Mouse (Mus musculus) neural tube, embryonic 10.5 days (tissue): ENCODE measurements around the gene Wdr5b.
"Not testable (repeated sequence)": the region's sequence is repeated elsewhere in the genome, so short reads cannot be mapped to it uniquely, and the experiment has no call there.

Source experiments
- DNase-seq: peaks from one replicate; pipeline ENCODE4 v3.0.0-alpha.2; 2017; ENCODE audit warnings: low spot score; ENCODE audit errors: extremely low spot score

Gene Wdr5b

DNA sequence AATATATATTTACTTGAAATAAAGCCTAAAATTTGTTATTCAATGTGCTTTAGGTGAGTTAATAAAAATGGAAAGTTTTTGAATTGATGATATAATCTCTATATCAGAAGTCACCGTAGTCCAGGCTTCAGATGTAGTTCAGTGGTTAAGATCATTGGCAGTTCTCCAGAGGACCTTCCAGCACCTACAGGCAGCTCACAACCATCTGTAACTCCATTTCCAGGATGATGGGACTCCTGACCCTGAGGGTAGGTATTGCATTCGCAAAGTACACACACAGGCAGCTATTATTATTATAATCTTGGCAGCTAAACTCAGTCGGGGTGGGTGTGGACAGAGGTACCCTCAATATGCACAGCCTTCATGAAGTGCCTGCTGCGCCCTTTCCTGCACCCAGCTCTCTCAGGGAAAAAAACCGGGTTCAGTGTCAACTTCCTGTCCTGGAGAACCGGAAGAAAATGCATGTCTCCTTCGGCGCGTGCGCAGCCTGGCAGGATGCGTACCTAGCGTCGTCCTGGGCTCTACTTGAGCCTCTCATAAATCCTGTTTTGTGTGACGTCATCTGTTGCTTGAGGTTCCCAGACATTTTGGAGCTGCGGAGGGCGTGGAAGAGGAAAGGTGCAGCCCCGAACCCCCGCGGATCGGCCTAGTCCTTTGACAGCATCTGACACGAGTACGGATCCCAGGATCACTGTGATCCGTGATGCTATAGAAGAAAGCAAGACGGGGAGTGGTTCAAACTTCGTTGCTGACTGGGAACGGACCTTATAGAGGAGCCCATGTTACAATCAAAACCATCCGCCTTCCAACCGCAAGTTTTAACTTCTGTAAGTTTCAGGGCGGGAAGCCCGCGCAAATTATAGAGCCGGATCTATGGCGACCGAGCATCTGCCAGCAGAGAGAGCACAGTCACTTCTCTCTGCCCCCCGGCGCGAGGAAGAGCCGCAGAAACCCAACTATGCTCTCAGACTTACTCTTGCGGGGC, at the start of gene Wdr5b:
Gene Wdr5b (plus strand): TSS at position 551 of the 985 bp plus-strand sequence.
- DNase-seq: peak; percentile 77

DNA sequence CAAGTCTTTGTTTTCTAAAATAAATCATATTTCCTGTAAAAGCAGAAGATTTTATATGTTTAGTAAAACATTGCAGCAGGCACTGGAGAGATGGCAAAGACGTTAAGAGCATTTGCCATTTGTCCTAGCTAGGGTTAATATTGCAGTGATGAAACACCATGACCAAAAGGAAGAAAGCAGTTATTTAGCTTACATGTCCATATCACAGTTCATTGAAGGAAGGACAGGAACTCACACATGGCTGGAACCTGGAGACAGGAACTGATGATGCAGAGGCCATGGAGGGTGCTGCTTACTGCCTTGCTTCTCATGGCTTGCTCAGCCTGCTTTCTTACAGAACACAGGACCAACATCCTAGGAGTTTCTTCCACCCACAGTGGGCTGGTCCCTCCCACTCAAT, 48.6 kb upstream of the Wdr5b start:
- DNase-seq: no peak

DNA sequence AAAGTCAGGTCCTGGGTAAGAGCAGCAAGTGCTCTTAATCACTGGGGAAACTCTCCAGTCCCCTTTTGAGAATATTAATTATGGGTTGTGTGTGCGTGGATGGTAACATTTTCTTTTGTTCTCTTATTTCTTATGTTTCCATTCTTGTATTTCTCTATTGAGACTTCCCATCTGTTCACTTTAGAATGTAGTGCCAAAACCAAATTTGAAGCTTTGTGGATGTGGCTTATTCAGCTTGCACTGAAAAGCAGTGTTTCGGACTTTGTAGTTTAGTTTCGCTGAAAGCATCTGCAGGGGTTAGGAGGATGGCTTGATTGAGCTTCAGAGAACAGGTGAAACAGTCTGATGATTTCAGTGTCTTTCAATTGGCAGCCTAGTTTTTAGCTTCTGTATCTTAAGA, 47.7 kb upstream of the Wdr5b start:
- DNase-seq: no peak

DNA sequence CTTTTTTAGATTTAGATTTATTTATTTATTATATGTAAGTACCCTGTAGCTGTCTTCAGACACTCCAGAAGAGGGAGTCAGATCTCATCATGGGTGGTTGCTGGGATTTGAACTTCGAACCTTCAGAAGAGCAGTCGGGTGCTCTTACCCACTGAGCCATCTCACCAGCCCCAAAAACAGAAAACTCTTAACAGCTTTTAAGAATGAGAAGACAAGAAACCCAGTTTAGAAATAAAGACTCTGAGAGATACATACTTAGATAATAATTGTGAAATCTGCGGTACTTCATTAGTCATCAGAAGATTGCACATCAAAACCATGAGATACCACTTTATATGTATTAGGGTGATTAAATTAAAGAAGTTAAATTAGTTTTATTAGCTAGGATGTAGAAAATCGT, 42.1 kb upstream of the Wdr5b start:
- not testable (repeated sequence) for DNase-seq

DNA sequence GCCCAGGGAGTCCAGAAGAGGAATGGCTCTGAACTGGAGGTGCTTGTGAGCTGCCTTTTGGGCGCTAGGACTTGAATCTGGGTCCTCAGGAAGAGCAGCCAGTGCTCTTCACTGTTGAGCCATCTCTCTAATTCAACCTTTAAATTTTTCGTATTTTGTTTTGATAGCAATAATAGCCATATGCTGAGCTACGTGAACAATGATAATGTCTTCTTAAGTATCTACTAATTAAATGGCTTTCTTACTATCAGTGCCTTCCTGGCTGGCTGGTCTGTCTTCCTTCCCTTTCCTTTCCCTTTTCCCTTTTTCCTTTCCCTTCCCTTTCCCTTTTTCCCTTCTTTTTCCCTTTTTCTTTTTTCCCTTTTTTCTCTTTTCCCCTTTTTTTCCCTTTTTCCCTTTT, 32.6 kb upstream of the Wdr5b start:
- no peak for DNase-seq

DNA sequence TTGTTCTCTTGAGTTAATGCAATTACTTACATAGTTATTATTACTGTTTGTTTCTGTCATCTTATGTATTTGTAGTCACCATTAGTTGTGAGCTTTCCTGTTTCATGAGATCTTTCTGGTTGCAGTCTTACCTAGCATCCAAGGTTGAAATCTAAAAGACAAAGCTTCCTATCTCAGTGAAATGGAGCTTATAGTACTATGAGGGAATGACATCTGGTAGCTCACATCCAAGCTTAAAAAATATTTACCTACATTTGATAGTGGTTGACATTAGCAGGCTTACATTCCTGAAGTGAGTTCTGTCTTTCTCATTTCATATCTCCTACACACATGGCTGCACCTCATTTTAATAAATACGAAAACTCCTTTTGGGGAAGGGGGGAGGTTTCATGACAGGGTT, 24.7 kb upstream of the Wdr5b start:
- DNase-seq: no peak

DNA sequence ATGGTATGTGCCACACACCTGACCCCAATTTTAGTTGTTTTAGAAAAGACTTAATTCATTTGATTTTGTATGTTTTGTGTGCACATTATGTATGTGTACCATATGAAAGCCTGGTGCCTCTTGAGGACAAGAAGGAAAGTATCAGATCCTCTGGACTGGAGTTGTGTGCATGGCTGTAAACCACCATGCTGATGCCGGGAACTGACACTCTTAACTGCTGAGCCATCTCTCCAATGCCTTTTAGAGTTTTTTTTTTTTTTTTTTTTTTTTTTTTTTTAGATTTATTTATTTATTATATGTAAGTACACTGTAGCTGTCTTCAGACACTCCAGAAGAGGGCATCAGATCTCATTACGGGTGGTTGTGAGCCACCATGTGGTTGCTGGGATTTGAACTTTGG, 12.9 kb upstream of the Wdr5b start:
- not testable (repeated sequence) for DNase-seq

DNA sequence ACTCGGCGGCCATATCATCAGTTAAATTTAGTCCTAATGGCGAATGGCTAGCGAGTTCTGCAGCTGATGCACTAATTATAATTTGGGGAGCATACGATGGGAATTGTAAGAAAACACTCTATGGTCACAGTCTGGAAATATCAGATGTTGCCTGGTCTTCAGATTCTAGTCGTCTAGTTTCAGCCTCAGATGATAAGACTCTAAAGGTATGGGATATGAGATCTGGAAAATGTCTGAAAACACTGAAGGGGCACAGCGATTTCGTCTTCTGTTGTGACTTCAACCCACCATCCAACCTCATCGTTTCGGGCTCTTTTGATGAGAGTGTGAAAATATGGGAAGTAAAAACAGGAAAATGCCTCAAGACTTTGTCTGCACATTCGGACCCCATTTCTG, 633 bp downstream of the Wdr5b start:
- DNase-seq: no peak

DNA sequence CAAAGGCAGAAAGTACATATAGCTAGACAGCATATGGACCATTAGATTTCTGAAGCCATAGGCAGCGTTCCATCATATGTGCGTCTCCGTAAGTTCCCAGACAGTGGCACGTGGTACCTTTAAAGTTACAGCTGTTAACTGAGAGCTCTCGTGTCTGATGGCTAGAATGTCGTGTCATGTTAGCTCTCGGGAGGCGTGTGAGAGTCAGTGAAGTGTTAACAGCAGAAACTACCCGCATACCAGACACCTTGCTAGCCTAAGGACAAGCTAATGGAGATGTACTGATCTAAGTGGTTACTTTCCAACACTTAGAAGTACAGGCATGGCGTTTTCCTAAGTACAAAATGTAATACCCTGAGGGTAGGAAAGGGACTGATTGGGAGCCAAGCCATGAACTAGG, 2.1 kb downstream of the Wdr5b start:
- no peak for DNase-seq

DNA sequence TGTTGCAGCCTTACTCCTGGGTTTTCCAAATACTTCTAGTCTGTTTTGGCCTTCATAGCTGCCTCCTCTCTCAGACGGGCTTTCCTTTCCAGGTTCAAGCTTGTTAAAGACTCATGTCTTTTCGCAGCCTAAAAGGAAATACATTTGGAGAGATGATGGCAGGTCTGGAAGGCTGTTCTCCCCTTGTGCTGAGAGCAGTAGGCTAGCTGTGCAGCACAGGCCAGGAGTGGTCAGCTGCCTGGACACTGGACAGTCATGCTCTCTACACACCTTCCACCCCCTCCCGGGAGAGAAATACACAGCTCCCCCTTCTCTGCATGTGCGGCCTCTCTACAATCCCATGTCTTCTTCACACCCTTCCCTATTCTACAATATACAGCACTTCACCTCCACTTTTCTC, 3.0 kb downstream of the Wdr5b start:
- no peak for DNase-seq

DNA sequence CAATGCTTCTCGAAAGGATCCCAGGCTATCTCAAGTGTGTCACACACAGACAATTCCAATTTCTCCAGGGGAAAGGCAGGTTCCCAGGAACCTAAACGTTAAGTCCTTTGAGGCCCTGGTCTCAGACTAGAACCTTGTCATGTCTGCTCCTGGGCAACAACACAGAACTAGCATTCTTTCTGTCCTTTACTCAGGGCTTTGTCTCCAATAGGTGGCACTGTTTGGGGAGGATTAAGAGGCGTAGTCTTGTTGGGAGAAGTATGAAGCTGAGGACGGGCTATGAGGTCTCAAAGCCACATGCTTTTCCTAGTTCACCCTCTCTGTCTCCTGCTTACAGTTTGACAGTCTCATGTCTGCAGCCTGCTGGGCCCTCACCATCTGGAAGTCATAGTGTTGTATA, 6.5 kb downstream of the Wdr5b start:
- DNase-seq: no peak

DNA sequence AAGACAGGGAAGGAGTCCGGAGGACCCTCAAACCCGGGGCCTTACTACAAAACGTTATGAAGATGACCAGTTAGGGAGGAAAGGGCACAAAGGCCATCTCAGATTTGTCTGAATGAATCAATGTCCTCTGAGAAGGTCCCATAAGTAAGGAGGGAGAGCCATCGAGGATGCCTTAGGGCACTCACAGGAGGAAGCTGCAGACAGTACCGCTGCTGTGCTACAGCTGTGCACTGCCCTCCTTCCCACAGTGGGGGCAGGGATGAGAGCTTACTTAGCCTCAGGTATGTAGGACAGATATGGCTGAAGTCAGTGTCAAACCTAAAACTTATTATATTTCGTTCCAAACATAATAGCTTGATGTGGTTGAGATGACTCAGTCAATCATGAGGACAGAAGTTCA, 10.5 kb downstream of the Wdr5b start:
- no peak for DNase-seq

DNA sequence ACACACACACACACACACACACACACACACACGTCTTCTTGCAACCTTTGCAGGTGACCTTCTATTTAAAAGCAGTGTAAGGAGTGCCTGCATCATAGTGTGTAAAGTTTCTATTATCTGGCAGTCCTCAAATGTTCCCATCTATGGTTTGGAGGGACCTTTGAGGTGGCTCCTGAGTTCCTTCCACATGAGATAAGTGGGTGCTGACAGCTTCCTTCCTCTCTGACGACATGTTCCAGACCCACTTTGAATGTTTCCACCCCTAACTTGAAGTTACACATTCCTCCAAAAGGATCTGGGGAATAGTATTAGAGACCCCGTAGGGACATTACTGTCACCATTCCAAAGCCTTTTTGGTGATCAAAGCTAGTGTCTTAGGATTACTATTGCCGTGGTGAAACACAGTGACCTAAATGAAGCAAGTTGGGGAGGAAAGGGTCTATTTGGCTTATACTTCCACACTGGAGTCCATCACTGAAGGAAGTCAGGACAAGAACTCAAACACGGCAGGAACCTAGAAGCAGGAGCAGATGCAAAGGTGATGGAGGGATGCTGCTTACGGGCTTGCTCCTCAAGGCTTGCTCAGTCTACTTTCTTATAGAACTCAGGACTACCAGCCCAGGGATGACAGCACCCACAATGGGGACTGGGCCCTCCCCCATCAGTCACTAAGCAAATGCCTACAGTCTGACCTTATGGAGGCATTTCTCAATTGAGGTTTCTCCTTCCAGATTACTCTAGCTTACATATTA, 12.7 kb downstream of the Wdr5b start:
- DNase-seq: no peak

DNA sequence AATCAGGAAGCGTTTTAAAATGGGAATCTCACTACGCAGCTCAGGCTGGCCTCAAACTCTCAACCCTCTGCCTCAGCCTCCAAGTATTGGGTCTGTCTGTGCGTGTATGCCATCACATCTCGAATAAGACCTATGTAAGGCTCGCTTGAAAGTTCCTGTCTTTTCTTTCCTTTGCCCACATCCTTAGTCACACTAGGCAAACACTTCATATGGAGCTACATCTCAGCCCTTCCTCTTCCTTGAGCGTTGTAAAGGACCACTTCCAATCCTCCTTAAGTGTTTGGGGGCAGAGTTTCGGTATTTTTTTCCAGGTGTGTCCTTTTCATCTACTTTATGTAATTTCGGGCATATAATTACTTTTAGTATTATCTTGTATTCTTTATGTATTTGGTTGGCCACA, 13.9 kb downstream of the Wdr5b start:
- no peak for DNase-seq

DNA sequence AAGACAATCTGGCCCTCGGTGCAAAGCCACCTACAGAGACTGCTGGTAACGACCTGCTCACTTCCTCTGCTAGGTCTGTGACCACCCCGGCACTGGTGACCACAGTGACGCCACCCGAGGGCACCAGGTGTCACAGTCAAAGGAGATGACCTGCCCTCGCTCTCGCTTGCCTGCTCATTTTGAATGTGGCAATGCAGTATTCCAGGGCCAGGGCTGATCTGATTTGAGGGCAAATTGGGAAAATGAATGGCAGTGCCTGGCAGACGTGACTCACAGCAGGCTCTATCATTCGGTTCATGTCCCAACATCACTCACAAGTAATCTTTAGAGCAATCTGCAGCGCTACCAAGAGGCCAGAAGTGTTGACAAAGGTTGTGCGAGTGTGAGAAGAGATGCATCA, 15.4 kb downstream of the Wdr5b start:
- no peak for DNase-seq

DNA sequence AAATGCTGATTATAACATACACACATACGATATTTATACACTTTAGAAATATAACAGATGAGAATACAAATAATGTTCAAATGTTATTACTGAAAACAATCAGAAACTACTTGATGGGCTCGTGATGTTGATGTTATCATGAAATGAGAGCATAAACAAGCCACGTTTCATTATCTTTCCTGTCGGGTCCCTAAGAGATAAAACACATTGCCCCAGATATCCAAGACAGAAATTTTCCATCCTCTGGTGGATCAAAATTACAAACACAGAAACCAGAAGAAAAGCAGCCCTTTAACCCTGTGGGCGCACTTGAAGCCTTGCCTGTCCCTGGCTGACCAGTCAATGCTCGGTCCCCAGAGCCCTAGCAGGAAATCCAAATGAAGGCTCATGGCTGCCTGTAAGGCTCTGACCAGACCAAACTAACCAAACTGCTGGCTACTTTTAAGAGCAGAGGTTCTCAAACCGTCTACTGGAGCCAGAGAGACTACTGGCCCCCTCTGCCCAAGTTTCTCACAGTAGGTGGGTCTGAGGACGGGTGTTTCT, 17.0 kb downstream of the Wdr5b start:
- DNase-seq: no peak

DNA sequence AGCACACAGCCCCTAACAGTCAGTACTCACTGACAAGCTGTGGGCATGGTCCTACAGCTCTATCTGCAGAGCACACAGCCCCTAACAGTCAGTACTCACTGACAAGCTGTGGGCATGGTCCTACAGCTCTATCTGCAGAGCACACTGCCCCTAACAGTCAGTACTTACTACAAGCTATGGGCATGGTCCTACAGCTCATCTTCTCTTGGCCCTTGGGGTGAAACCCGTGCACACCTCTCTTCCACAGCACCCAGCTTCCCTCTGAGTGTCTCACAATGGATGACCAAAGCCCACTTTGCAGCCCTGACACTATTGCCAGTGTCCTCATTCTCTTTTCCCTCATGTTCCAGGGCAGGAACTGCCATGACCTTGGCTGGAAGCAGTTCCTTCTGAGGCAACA, 21.5 kb downstream of the Wdr5b start:
- DNase-seq: not testable (repeated sequence)

DNA sequence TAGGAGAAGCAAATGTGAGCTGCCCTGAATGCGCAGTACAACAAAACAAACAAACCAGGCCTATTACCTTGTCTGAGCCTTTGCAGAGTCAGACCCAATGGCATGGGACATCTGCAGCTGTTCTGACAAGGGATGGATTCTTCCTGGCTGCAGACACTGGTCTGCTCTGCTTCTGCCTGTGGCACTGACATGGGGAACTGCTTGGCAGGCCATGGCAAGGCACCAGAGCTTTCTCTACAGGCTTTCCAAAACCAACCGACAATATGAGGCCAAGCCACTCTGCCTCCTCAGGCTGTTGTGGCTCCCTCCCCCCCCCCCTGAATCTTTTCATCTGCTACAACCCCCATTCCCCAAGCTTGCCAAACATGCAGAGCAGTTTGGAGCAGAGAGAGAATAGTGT, 22.3 kb downstream of the Wdr5b start:
- no peak for DNase-seq

DNA sequence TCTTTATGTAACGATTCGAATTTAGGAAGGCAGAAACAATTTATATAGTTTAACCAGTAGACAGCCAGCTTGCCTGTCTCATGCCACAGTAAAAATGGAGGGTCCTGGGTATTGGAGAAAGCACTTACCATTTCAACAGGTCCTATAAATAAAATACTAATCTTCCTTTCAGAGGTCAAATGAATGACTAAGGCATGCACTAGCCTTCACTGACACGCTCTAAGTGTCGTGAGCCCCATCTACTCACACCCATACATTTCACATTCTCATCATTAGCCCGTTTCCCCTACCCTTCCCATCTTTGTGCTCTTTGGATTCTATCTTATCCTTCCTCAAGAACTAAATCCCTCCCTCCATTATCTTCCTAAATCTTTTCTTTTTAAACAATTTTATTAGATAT, 23.9 kb downstream of the Wdr5b start:
- no peak for DNase-seq

DNA sequence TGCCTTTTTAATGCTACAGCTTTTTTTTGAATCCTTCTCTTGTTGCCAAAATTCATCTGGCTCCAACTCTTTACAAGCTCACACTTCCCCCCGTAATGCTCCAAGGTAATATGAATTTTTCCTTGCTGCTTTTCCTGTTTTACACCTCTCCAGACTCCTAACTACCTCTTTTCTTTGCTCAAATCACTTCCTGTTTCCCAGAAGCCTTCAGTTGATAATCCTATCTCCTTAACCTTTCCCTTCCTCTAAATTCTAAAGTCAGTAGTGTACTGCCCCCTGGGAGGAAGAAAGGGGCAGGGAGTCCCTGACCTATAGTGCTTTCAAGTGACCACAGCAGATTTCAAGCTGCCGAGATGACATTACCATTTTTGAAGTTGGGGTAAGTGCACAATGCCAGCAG, 26.7 kb downstream of the Wdr5b start:
- no peak for DNase-seq

DNA sequence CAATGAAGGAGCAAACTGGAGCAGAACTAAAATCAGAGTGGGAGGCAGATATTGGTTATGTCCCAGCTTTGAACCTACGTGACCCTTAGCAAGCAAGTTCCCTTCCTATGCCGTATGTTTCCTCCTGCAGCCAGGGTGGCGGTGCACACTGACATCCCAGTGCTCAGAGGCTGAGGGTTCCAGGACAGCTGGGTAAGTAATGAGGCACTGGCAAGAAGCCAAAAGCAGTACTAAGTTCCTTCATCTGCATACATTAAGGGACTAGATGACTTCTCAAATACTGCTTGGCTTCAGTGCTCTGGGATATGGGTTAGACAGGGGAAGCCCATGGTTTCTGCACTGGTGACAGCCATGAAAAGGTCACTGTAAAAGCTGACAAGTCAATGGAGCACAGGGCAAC, 27.4 kb downstream of the Wdr5b start:
- no peak for DNase-seq

DNA sequence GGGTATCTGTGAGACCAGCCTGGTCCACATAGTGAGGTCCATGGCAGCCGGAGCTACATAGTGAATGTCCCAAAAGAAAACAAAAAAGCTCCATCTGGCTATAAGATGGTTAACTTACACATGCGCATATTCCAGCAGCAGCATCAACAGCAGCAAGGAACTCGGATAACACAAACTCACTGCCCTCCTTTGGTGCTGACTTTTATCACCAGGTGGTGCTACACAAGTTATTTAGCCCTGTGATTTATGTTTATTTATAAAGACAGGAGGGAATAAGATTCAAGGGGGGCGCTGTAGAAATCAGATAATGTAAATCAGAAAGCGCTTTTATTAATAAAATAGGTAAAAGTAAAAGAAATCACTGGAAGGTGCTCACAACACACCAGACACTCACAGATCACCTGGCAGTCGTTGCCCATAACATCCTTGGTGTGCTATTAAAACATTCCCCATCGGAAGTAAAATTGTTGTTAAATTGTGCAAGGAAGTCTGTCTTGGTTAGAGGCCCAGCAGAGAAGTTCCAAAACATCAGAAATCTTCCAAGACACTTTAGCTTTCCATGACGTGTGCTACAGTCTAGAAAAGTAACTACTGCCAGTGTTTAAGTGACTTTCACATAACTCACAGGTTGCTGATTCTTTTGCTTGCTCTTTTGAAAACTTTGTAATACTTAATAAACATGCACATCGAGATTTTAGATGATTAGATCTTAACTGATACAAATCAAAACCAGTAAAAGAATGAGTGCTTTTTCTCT, 29.0 kb downstream of the Wdr5b start:
- DNase-seq: no peak
